Mouse (Mus musculus) fibroblast of lung, adult 2 months (primary cell): ENCODE measurements around the gene Crym.
A peak's percentile ranks its signal among the peaks of the same experiment; 100 is the strongest.

Source experiments
- DNase-seq: peaks from one replicate; pipeline ENCODE4 v3.0.0-alpha.2; 2011; ENCODE audit warnings: low read depth

Crym gene

DNA sequence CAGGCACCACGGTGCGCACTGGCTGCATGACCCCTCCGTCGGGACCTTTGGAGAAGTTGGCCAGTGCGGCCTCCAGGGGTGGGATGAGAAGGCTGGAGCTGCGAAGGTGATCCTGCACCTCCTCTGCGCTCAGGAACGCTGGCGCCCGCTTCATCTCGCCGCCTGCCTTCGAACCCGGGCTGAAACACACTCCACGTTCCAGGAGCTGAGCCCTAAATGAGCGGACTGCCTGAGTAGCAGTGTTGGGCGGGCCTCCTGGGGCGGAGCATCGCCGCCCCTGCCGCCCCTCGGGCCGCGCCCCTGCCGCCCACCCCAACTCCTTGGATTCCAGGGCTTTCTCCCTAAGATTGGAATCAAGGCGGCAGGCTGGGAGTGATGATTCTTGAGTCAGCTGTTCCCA is at the start of gene Crym:
Crym (minus strand) TSS at position 341 of the 400 bp plus-strand sequence.
- DNase-seq, result no peak

DNA sequence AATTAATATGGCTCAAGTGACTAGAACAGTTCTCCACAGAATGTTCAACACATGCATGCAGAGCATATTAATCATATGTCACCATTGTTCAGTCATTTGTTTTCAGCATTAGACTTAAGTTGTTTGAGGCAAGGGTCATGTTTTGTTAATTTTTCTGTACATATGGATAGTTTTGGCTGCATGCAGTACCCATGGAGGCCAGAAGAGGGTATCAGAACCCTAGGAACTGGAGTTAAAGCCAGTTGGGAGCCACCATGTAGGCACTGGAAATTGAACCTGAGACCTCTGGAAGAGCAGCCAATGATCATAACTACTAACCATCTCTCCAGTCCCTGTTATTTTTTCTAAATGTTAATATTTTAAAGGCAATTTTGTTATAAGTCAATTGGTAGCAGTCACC is 39.2 kb upstream of the Crym start:
- no peak for DNase-seq

DNA sequence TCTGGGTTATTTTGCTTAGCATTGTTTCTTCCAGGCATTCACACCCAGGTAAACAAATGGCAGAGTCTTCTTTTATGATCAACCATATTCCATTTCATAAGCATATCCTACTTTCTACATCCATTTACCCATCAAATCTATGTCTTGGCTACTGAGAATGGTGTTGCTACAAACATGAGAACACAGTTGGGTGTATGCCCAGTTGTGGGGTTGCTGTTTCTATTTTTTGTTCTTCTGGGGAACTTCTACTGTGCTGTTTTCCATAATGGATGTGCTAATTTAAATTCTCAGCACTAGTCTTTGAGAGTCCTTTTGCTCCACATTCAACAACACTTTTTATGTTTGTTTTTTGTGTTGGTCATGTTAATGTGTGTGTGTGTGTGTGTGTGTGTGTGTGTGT is 26.6 kb upstream of the Crym start:
- DNase-seq, result no peak

DNA sequence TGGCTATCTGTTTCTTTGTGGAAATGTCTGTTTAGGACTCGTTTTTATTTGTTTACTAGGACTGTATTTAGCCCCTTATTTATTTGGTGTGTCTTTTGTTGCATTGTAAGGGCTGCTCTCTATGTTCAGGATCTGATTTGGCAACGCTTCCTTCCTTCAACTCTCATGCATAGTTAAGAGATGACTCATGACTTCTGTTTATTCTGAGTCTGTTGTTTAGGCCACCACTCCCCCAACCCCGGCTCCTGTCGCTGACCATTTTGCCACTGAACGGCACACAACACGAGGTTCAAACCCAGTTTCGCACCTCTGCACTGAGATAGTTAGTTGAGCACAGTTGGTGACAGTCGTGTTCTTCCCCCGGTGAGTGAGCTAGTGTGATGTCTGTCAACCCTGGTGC is 4.1 kb upstream of the Crym start:
- no peak for DNase-seq

DNA sequence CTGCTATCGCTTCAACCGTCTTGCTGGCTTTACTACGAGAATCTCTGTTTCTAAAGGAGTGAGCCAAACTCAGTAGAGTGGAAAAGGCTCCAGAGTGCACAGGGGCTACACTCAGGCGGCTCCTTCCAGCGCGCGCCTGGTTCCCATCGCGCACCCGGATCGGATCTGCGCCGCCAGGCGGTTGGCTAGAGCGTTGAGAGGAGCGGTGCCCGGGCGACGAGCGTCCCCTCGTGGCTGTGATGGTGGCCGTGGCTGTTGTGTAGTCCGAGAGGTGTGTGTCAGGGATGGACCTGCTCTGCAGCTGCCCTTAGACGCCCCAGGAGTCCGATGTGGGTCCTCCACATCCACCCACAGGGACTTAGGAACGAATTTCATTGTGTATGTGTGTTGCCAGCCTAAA is 1.9 kb upstream of the Crym start, which contains the start of gene Abca14:
Abca14 (plus strand) TSS at position 173 of the 400 bp plus-strand sequence.
- DNase-seq, result peak; percentile 17

DNA sequence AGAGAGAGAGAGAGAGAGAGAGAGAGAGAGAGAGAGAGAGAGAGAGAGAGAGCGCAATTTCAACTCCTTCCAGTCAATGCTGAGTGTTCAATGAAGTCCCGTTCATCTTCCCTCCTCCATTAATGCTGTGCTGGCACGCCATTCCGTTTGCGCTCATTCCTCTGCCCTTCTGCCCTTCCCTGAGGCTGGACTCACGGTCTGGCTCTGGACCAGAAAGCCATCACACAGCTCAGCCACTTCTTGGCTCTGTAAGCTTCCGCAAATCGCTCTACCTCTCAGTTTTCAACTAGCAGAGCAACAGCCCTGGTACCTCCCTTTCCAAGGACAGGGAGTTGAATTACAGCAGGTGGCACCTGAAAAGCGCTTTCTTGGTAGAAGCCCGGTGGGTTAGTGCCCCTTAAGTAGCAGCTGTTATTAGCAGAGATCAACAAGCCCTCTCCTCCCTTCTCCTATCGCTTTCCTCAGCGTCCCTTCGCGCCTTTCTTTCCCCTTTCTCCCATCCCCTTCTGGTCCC is 623 bp downstream of the Crym start:
- DNase-seq, result no peak

DNA sequence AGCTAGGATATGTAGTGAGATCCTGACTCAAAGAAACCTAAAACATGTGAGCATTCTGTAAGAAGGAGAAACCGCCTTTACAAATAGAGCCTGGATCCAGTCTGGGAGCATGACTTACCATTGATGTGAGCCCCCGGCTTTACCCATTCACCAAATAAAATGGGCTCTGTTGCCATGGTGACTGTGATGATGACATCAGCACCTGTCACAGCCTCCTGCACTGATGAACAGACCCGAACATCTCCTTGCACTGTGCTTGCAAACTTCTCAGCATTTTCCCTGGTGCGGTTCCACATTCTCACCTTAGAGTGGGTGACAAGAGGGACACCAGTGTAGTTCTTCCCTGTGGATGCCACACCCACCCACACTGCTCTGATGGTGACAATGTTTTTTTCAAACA is 6.7 kb downstream of the Crym start:
- DNase-seq, result no peak

DNA sequence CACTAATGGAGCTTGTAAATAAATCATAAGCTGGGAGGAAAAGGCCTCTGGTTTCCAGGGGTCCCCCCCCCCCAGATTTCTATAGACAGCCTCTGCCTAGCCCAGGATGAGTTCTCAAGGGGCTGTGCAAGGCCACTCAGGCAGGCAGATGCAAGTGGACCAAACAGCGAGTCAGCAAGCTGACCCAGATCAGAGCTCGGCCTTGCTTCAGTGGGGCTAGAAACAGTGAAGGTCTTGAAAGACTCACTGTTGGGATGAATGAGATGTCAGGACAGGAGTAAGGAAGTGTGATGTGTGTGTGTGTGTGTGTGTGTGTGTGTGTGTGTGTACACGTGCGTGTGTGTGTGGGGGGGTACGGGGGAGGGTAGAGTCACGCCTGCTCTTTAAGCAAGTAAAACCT is 9.1 kb downstream of the Crym start:
- DNase-seq, result no peak

DNA sequence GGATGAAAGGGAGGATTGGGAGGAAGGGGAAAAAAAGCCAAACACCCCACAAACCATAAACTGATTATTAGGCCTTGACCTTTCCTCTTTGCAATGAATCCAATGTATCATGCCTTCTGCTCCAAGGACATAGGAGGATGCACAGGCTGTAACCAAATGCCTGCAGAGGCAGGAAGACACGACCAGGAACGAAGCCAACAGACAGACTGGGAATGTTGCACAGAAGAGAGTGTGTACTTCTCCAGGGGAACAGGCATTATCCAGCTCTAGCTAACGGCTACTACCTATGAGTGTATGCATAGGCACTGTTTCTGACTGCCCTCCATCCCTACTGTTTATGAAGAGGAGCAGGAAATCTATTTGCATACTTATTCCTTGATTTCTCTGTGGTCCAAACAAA is 9.7 kb downstream of the Crym start:
- no peak for DNase-seq

DNA sequence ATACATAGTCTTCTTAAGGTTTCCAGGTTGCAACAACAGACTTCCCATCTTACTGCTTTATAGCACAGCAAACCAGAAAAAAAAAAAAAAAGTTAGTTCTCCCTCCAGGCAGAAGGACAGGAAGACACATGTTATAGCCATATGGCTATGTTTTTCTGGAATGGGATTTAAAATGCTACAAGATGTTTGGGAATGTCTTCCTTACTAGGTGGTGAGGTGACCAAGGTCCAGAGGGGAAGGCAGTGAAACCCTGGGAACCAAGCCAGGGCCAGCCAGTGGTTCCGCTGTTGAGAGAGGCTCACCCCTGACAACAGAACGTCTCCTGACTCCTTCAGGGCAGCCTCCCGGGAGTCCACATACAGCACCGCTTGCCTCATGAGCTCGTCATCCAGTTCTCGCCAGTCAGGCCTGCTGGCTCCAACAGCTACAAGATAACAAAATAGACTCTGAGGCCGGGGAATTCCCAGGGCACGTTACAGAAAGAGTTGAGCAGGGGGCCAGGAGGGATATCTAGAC is 11.7 kb downstream of the Crym start:
- no peak for DNase-seq

DNA sequence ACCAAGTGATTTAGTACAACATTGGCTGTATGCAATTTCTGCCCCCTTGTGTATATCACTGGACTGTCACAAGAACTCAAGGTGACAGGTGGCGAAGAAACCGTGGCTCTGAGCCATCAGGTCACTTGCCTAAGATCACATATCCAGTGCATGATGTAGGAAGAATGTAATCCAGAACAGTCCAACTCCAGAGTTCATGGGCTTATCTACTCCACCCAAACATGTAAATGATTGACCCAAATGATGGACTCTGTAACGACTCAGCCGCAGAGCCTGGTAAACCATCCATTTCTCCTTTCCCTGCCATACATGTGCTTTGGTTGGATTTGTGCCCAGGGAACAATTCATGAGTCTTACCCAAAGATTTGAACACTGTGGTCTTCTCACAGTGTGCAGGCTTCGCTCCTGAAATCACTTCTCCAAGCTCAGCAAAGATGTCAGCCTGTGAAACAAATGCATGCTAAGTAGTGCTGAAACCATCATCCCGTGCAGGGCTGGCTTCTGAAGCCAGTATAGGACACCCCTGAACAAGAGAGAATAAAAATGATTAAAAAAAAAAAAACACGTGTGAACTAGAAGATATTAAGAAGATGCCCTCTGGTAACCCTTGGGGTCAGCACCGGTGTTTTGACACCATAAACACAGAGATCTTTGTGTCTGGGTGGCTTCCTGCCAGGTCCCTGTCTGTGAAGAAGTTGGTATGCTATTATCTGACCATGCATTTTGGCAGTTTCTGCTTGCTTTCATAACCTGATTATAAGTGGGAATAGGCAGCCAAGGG is 12.4 kb downstream of the Crym start:
- no peak for DNase-seq

DNA sequence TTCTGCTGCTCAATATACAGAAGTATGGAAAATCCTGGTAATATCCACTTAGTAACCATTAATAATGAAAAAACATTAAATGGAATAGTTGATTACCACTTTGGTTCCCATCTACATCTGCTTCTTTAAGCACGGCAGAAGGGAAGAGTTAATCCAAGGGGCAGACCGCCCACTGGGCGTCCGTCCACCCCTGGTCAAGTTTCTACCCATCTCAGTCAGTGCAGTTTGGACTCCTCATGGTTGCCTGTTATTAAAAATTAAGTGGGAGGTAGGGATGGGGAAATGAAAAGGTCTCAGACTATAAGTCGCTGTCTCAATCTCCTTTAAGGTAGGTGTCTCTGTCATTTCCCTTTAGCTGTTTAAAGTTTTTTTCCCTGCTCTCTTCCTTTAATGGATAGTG is 13.0 kb downstream of the Crym start:
- DNase-seq, result no peak

DNA sequence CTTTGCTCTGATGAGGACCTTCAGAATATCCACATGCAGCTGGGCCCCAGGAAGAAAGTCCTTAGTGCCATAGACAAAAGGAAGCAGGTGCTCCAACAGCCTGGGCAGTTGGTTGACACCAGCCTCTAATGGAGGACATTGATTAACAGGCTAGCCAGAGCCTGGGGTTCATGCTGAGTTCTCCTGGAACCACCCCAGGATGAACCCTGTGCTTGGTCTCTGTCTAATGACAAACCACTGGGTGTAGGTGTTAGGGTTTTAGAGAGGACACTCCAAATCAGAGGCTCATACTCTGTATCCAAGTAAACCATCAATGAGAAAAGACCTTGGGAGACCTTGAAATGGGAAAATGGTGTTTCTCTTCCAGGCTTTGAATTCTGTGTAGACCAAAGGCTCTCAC is 19.0 kb downstream of the Crym start:
- DNase-seq, result no peak

DNA sequence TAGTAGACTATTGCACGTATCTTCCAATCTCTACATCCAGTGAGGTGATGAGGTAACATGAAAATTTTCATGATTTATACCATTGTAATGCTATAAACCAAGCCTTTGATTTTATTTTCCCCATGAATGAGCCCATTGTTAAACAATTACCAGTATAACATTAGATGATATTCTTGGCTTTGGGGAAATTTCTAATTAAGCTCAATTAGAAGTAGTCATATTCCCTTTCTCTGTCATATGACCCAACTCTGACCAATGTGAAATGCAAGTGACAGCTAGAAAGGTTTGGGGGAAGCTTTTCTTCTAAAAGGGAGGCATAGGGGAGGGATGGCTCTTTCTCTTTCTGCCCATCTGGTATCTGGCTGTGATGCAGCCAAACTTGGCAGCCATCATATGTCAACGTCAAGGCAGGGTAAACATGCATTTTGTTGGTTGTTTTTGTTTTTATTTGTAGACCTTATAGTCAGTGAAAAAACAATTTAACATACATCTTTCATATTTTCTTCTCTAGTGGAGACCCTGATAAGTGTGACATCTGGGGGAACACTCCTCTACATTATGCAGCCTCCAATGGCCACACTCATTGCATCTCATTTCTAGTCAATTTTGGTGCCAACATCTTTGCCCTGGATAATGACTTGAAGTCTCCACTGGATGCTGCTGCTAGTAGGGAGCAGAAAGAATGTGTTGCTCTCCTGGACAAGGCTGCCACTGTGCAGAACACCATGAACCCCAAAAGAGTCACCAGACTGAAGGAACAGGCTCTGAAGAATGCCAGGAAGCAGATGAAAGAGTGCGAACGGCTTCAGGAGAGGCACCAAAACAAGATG is 20.3 kb downstream of the Crym start:
- DNase-seq, result no peak

DNA sequence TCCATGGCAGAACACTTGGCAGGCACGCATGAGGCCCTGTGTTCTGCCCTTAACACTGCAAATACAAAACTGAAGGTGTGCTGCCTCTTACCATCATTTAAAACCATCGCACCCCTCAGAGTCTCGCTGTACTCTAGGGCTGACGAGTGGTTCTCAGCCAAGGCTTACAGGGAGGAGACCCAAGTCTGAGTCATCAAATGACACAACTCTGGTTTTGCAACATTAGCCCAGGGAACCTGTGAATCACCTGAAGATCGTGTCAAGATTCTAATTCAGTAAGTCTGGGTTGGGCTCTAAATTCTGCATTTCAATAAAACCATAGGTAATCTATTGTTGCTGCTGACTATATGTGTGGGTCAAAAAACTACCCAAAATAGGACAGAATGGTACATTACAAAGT is 21.4 kb downstream of the Crym start:
- DNase-seq, result no peak

DNA sequence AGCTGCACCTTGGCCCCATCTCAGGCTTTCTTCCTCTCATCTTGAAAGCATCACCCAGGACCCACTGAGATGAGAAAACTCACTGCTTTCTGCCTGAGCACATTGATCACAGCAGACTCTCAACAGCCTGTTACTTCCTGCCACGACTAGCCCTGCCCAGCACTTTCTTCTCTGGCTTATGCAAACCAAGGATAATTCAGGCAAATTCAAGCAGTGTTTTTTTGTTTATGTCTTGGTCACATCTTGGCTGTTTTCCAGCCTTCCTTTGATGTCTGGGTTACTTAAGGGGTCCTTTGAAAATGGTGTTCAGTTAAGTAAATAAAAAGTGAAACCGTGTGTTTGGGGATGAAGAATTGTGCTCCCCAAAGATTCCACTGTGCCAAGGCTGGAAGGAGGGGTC is 23.0 kb downstream of the Crym start:
- DNase-seq, result no peak

DNA sequence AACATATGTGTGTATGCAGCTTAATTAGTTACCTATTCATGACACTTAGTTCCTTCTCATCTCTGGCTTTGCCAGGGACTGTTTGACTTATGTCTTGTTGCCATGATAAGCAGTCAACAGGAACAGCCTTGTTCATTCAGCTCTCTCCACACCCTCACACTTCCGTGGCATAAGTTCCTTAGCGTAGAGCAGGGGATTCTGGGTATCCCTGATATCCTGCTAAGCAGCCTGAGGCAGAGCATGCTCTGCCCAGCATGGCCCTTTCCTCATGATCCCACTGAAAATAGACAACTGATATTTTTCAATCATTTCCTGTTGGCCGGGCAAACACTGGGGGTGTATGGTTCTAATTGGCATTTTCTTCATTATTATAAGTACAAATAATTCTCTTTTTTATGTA is 24.3 kb downstream of the Crym start:
- DNase-seq, result no peak

DNA sequence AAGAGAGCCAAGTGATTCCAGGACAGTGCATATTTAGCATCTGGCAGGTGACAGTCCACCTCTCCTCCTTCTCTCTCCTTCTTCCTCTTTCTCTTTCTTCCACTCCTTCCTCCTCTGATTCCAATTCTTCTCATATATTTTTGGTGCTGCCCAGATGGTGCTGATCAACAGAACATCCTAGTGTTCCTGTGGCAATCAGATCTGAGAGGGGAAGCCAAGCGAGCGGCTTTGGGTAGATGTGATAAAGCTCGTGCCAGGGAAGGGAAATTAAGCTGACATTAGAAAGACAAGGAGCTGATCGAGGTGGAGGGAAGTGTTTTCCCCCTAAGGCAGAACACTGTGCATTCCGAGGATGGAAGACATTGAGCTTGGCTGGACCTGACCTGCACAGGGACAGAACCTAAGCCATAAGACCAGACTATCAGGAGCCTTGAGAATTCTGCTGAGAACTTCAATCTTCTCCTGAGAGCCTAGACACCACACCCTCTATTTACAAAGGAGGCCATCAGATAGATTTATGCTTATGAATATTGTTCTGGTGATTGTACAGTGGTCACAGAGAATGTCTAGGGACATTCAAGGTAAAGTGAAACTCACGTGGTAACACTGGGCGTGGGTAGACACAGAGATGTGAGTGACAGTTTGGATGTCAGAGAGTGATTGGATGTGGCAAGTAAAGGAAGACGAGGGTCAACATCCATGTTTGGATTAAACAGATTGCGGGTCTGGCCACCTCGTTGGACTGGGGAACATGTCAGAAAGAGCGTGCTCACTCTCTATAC is 27.0 kb downstream of the Crym start:
- no peak for DNase-seq

DNA sequence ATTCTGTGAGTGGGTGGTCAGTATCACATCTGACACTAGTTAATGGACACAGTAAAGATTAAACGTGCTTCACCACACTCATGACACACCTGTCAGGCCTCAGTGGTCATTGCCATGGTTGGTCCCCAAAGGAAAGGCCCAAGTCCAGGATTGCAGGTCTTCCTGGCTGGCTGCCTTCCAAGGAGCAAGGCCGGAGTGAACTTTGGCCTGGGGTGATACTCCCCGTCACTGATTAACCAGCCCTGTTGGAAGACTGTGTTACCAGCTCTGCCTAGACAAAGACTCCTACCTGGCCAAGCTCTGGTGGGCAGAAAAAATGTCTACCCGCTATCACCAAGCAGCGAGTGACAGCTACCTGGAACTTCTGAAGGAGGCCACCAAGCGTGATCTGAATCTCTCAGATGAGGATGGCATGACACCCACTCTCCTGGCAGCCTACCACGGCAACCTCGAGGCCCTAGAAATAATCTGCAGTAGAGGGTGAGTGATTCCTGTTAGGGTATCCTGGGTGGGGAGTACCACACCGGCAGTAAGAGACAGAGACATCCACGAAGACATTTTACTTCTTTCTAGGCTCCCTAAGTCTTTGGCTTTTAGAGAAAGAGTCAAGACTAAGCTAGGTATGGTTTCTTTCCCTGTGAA is 28.2 kb downstream of the Crym start, which contains the start of gene Anks4b:
Anks4b (plus strand) TSS at position 256 of the 642 bp plus-strand sequence.
- no peak for DNase-seq

DNA sequence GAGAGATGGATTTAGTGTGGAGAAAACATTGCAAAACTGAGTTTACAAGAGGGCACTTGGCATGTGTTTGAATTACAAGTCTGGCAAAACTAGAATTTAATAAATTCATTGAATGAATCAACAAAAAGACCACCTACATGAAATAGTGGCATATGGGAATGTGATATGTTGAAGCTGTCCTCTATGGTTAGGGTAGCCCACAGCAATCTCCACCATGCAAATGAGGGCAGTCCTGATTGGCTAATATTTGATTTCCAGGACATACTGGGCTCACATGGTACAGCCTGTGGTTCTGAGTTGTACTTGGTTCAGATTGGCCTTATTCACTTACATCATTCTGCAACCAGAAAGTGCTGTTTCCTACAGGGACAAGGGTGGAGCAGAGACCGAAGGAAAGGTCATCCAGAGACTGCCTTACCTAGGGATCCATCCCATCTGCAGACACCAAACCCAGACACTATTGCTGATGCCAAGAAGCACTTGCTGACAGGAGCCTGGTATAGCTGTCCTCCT is 29.7 kb downstream of the Crym start:
- no peak for DNase-seq

DNA sequence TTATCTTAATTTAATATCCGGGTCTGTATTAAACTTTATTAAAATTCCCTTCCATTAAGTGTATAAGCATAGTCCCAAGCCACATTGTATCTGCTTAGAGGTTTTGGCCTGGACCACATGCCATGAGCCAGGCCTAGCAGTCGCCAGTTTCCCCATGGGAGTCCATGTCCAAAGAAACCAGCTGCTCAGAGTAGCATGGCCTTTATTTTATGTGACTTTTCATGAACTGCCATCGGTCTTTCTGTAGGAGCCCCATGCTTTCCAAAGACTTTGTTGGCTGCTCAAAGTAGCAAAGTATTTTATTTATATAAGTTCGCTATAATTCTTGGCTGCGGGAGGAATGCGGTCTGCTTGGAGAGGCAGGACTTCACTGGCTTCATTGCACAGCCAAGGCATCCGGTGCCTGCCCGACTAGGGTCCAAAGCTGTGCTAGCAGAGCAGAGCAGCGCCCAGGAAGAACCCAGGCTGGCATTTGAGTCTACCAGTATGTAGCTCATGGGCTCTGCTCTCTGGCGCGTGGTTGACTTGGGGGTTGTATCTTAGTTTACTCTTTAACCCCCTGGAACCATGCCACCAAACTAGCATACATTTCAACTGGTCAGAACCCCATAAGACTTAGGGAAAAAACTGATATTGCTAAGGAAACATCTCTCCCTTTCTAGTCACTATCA is 38.2 kb downstream of the Crym start:
- no peak for DNase-seq
